Mouse (Mus musculus) embryonic facial prominence, embryonic 13.5 days (tissue): Measurements from ENCODE around the gene Ghdc. TPM values are rescaled to one million over a fixed set of nuclear protein-coding genes. Genes with fewer than 3 reads are reported as not detected.
A peak's percentile ranks its signal among the peaks of the same experiment; 100 is the strongest.

Source experiments
- ATAC-seq: fragments of 200-750 bp; cut with Nextera tagmentation; 2 replicates; pipeline ENCODE4 v1.8.0; 2017; ENCODE audit warnings: low read depth; ENCODE audit not compliant: insufficient number of reproducible peaks, insufficient read depth, low FRiP score, low TSS enrichment
- H3K27ac ChIP-seq: fragments of 300-500 bp; sonication (generic); 2 replicates; pipeline ENCODE4 v1.5.1; 2015; ENCODE audit warnings: moderate library complexity, mild to moderate bottlenecking, inconsistent platforms
- H3K27me3 ChIP-seq: fragments of 300-500 bp; sonication (generic); 2 replicates; pipeline ENCODE4 v1.6.1; 2015; ENCODE audit warnings: mild to moderate bottlenecking, inconsistent platforms
- H3K36me3 ChIP-seq: fragments of 300-500 bp; sonication (generic); 2 replicates; pipeline ENCODE4 v1.6.1; 2015; ENCODE audit warnings: mild to moderate bottlenecking, inconsistent platforms
- H3K4me1 ChIP-seq: fragments of 300-500 bp; sonication (generic); 2 replicates; pipeline ENCODE4 v1.6.1; 2015; ENCODE audit warnings: inconsistent platforms
- H3K4me2 ChIP-seq: fragments of 300-500 bp; sonication (generic); 2 replicates; pipeline ENCODE4 v1.6.1; 2015; ENCODE audit warnings: moderate library complexity, mild to moderate bottlenecking, inconsistent platforms
- H3K4me3 ChIP-seq: fragments of 300-500 bp; sonication (generic); 2 replicates; pipeline ENCODE4 v1.5.1; 2015; ENCODE audit warnings: mild to moderate bottlenecking, inconsistent platforms
- H3K9ac ChIP-seq: fragments of 300-500 bp; sonication (generic); 2 replicates; pipeline ENCODE4 v1.6.1; 2015; ENCODE audit warnings: mild to moderate bottlenecking, inconsistent platforms
- H3K9me3 ChIP-seq: fragments of 300-500 bp; sonication (generic); 2 replicates; pipeline ENCODE4 v1.6.1; 2016; ENCODE audit warnings: inconsistent platforms
- WGBS: fragments of 180-500 bp; shearing (Covaris S2); methylation state at CpG from one replicate; pipeline ENCODE4 v1.1.7; 2015; ENCODE audit warnings: mixed read lengths; 5-methylcytosine and 5-hydroxymethylcytosine counted together
- polyA plus RNA-seq: library from polyadenylated mRNA; unstranded; fragments of >200 nt; fragmentation: Nextera tagmentation; extraction: Ambion mirVana; gene quantifications from 2 replicates; pipeline ENCODE4 v1.2.1, GENCODE M21; 2015

The Ghdc gene
- 6.3 and 7.0 TPM in 2 replicates for polyA plus RNA-seq

- WGBS: 15% methylated on average over 17 of the region's 17 CpGs
- H3K27ac ChIP-seq: peak within 1 kb of the TSS; percentile 39; the same call in 1 of the 2 replicates
- H3K36me3 ChIP-seq: no peaks in the 10 kb centered on the region
These were observed at the start of gene Ghdc for GRCm38 (mm10) chr11:100770646-100771408. Gene Ghdc, minus strand, starts transcription at chr11:100770957.

GRCm38 (mm10) chr11:100820047-100820446 is 49.3 kb upstream of the Ghdc start:
- peak overlapping the region; percentile 22; the same call in 1 of the 2 replicates for H3K27ac ChIP-seq
- H3K4me3 ChIP-seq: no peak overlapping the region
- peak overlapping the region; percentile 43 for H3K4me2 ChIP-seq
- no peaks in the 10 kb centered on the region for H3K9me3 ChIP-seq
- no peak for ATAC-seq
- H3K9ac ChIP-seq: no peak overlapping the region
- 23% methylated on average over 8 of the region's 8 CpGs for WGBS
- H3K27me3 ChIP-seq: peaks cover 35% of the 10 kb centered on the region
- H3K4me1 ChIP-seq: peaks cover 43% of the 10 kb centered on the region
- H3K36me3 ChIP-seq: no peaks in the 10 kb centered on the region

More at GRCm38 (mm10) chr11:100770646-100771408, at the start of gene Ghdc:
- peaks cover 6% of the 10 kb centered on the region for H3K4me1 ChIP-seq
- peak within 1 kb of the TSS; percentile 62 for H3K4me2 ChIP-seq
- peak within 1 kb of the TSS; percentile 57 for H3K4me3 ChIP-seq
- no peaks in the 10 kb centered on the region for H3K9me3 ChIP-seq
- ATAC-seq: no peak
- H3K9ac ChIP-seq: peak within 1 kb of the TSS; percentile 69
- no peaks in the 10 kb centered on the region for H3K27me3 ChIP-seq

GRCm38 (mm10) chr11:100819626-100820025 is 48.9 kb upstream of the Ghdc start:
- no peaks in the 10 kb centered on the region for H3K36me3 ChIP-seq
- peak overlapping the region; percentile 22; the same call in 1 of the 2 replicates for H3K27ac ChIP-seq
- no peaks in the 10 kb centered on the region for H3K9me3 ChIP-seq
- H3K9ac ChIP-seq: no peak overlapping the region
- no peak for ATAC-seq
- WGBS: 45% methylated on average over 16 of the region's 16 CpGs
- no peak overlapping the region for H3K4me3 ChIP-seq
- H3K27me3 ChIP-seq: peaks cover 34% of the 10 kb centered on the region
- H3K4me2 ChIP-seq: peak overlapping the region; percentile 41
- H3K4me1 ChIP-seq: peaks cover 44% of the 10 kb centered on the region

- Histone ChIP-seq H3K27ac (no peak overlapping the region), H3K4me1 (peaks cover 44% of the 10 kb centered on the region), H3K9me3 (no peaks in the 10 kb centered on the region), H3K9ac (no peak overlapping the region), H3K4me2 (no peak overlapping the region), H3K4me3 (no peak overlapping the region), H3K36me3 (no peaks in the 10 kb centered on the region), H3K27me3 (peaks cover 28% of the 10 kb centered on the region)
- no peak for ATAC-seq
- WGBS: 76% methylated on average over 8 of the region's 8 CpGs
These were observed 48.3 kb upstream of the Ghdc start for GRCm38 (mm10) chr11:100819048-100819447.

GRCm38 (mm10) chr11:100818359-100819012 is 47.7 kb upstream of the Ghdc start:
- WGBS: 90% methylated on average over 15 of the region's 15 CpGs
- Histone ChIP-seq H3K4me1 (peaks cover 41% of the 10 kb centered on the region), H3K27ac (no peak overlapping the region), H3K4me2 (no peak overlapping the region), H3K4me3 (no peak overlapping the region), H3K27me3 (peaks cover 27% of the 10 kb centered on the region), H3K36me3 (no peaks in the 10 kb centered on the region), H3K9ac (no peak overlapping the region), H3K9me3 (no peaks in the 10 kb centered on the region)
- ATAC-seq: no peak

GRCm38 (mm10) chr11:100817311-100817710 is 46.6 kb upstream of the Ghdc start:
- 84% methylated on average over 9 of the region's 9 CpGs for WGBS
- Histone ChIP-seq H3K9me3 (no peaks in the 10 kb centered on the region), H3K27ac (no peak overlapping the region), H3K4me3 (no peak overlapping the region), H3K4me2 (no peak overlapping the region), H3K36me3 (no peaks in the 10 kb centered on the region), H3K9ac (no peak overlapping the region), H3K4me1 (peaks cover 40% of the 10 kb centered on the region), H3K27me3 (peaks cover 25% of the 10 kb centered on the region)
- ATAC-seq: no peak

- H3K4me3 ChIP-seq: no peak overlapping the region
- H3K4me1 ChIP-seq: peaks cover 37% of the 10 kb centered on the region
- no peaks in the 10 kb centered on the region for H3K36me3 ChIP-seq
- WGBS: 79% methylated on average over 4 of the region's 4 CpGs
- H3K27ac ChIP-seq: no peak overlapping the region
- H3K4me2 ChIP-seq: no peak overlapping the region
- peaks cover 22% of the 10 kb centered on the region for H3K27me3 ChIP-seq
- no peak overlapping the region for H3K9ac ChIP-seq
- no peaks in the 10 kb centered on the region for H3K9me3 ChIP-seq
- no peak for ATAC-seq
These were observed 46.0 kb upstream of the Ghdc start for GRCm38 (mm10) chr11:100816801-100817200.

- H3K4me1 ChIP-seq: peaks cover 34% of the 10 kb centered on the region
- no peak overlapping the region for H3K4me2 ChIP-seq
- peaks cover 20% of the 10 kb centered on the region for H3K27me3 ChIP-seq
- no peaks in the 10 kb centered on the region for H3K9me3 ChIP-seq
- ATAC-seq: no peak
- no peak overlapping the region for H3K9ac ChIP-seq
- WGBS: 77% methylated on average over 3 of the region's 3 CpGs
- H3K4me3 ChIP-seq: no peak overlapping the region
- no peak overlapping the region for H3K27ac ChIP-seq
- H3K36me3 ChIP-seq: no peaks in the 10 kb centered on the region
These were observed 45.6 kb upstream of the Ghdc start for GRCm38 (mm10) chr11:100816342-100816741.

GRCm38 (mm10) chr11:100814498-100814897 is 43.7 kb upstream of the Ghdc start:
- WGBS: 52% methylated on average over 13 of the region's 13 CpGs
- H3K9ac ChIP-seq: no peak overlapping the region
- peak overlapping the region; percentile 7; the same call in 1 of the 2 replicates for H3K4me2 ChIP-seq
- peaks cover 20% of the 10 kb centered on the region for H3K27me3 ChIP-seq
- H3K4me1 ChIP-seq: peaks cover 30% of the 10 kb centered on the region
- H3K4me3 ChIP-seq: no peak overlapping the region
- ATAC-seq: no peak
- no peak overlapping the region for H3K27ac ChIP-seq
- no peaks in the 10 kb centered on the region for H3K9me3 ChIP-seq
- no peaks in the 10 kb centered on the region for H3K36me3 ChIP-seq

GRCm38 (mm10) chr11:100811132-100811531 is 40.4 kb upstream of the Ghdc start:
- ATAC-seq: no peak
- Histone ChIP-seq H3K36me3 (peaks cover 3% of the 10 kb centered on the region; the same call in 1 of the 2 replicates), H3K9ac (no peak overlapping the region), H3K9me3 (no peaks in the 10 kb centered on the region), H3K4me3 (no peak overlapping the region), H3K27me3 (peaks cover 4% of the 10 kb centered on the region), H3K4me2 (no peak overlapping the region), H3K4me1 (peaks cover 17% of the 10 kb centered on the region), H3K27ac (peak overlapping the region; percentile 55; the same call in 1 of the 2 replicates)
- 60% methylated on average over 2 of the region's 2 CpGs for WGBS

- H3K4me3 ChIP-seq: no peak overlapping the region
- H3K27me3 ChIP-seq: peaks cover under 1% of the 10 kb centered on the region; the same call in 1 of the 2 replicates
- no peaks in the 10 kb centered on the region for H3K9me3 ChIP-seq
- H3K4me2 ChIP-seq: no peak overlapping the region; the same call in 1 of the 2 replicates
- no peak overlapping the region for H3K9ac ChIP-seq
- peaks cover 6% of the 10 kb centered on the region; the same call in 1 of the 2 replicates for H3K36me3 ChIP-seq
- peaks cover 17% of the 10 kb centered on the region for H3K4me1 ChIP-seq
- 22% methylated on average over 9 of the region's 9 CpGs for WGBS
- no peak for ATAC-seq
- H3K27ac ChIP-seq: peak overlapping the region; percentile 55; the same call in 1 of the 2 replicates
These were observed 39.8 kb upstream of the Ghdc start for GRCm38 (mm10) chr11:100810516-100810915.
